Mouse (Mus musculus) neural tube, embryonic 13.5 days (tissue): ENCODE results near the gene Pfkp. TPM values are rescaled to one million over a fixed set of nuclear protein-coding genes. Genes with fewer than 3 reads are reported as not detected.

ENCODE experiments used
- ATAC-seq: fragments of 200-750 bp; cut with Nextera tagmentation; 2 replicates; pipeline ENCODE4 v1.8.0; 2017; ENCODE audit warnings: low read depth, mild to moderate bottlenecking, moderate TSS enrichment, moderate library complexity
- H3K27ac ChIP-seq: fragments of 300-500 bp; sonication (generic); replicated peaks from 2 replicates; pipeline ENCODE4 v1.5.1; 2015; ENCODE audit warnings: moderate library complexity, mild to moderate bottlenecking, inconsistent platforms
- H3K27me3 ChIP-seq: fragments of 300-500 bp; sonication (generic); 2 replicates; pipeline ENCODE4 v1.6.1; 2015; ENCODE audit warnings: mild to moderate bottlenecking, inconsistent platforms
- H3K36me3 ChIP-seq: fragments of 300-500 bp; sonication (generic); 2 replicates; pipeline ENCODE4 v1.6.1; 2015; ENCODE audit warnings: mild to moderate bottlenecking, inconsistent platforms
- H3K4me1 ChIP-seq: fragments of 300-500 bp; sonication (generic); replicated peaks from 2 replicates; pipeline ENCODE4 v1.6.1; 2015; ENCODE audit warnings: inconsistent platforms
- H3K4me2 ChIP-seq: fragments of 300-500 bp; sonication (generic); 2 replicates; pipeline ENCODE4 v1.6.1; 2015; ENCODE audit warnings: inconsistent platforms, mild to moderate bottlenecking, moderate library complexity
- H3K4me3 ChIP-seq: fragments of 300-500 bp; sonication (generic); 2 replicates; pipeline ENCODE4 v1.5.1; 2015; ENCODE audit warnings: mild to moderate bottlenecking, inconsistent platforms
- H3K9ac ChIP-seq: fragments of 300-500 bp; sonication (generic); 2 replicates; pipeline ENCODE4 v1.6.1; 2015; ENCODE audit warnings: moderate library complexity, mild to moderate bottlenecking, inconsistent platforms
- H3K9me3 ChIP-seq: fragments of 300-500 bp; sonication (generic); 2 replicates; pipeline ENCODE4 v1.6.1; 2016; ENCODE audit warnings: inconsistent platforms
- WGBS: fragments of 180-500 bp; shearing (Covaris S2); methylation state at CpG from one replicate; pipeline ENCODE4 v1.1.7; 2015; 5-methylcytosine and 5-hydroxymethylcytosine counted together
- polyA plus RNA-seq: library from polyadenylated mRNA; unstranded; fragments of >200 nt; fragmentation: Nextera tagmentation; extraction: Ambion mirVana; gene quantifications from 2 replicates; pipeline ENCODE4 v1.2.1, GENCODE M21; 2015

Pfkp gene
- polyA plus RNA-seq, 1 experiment from 2014 or later: 195 TPM

DNA sequence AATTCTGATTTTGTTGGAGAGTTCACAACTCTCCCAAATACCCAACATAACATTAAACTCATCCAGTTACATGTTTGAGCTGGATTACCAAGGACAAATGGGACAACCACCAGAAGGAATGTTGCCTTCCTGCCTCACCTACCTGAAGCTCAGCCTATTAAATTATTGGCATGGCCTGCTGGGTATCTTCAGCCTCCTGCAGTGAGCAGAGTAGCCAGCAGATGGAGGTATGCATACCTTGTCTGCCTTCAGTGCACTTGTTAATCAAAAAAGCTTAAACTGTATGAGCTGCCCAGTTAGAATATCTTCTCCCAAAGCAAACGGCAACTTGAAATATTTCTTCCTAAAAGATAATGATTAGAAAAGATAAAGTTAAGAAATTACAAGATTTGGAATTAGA, 115.9 kb downstream of the Pfkp start:
- WGBS: 96% methylated on average over 1 of the region's 1 CpGs
- Histone ChIP-seq H3K27me3 (no peaks in the 10 kb centered on the region), H3K9me3 (no peaks in the 10 kb centered on the region), H3K4me1 (0 out of 2 replicates have a peak, but pooled peaks cover 3% of the 10 kb centered on the region), H3K4me2 (no peak overlapping the region), H3K4me3 (no peak overlapping the region), H3K9ac (no peak overlapping the region), H3K36me3 (no peaks in the 10 kb centered on the region), H3K27ac (no peak overlapping the region)
- ATAC-seq: no peak

Other genes starting within 250 kb of the Pfkp start
- gene Pitrm1, start 100.6 kb downstream of the Pfkp start, polyA plus RNA-seq: 42.8 and 45.8 TPM in 2 replicates